Mouse (Mus musculus) ES-E14 (cell line): ENCODE measurements around the gene Hist1h4d.

Experiments
- CHD2 ChIP-seq: IDR thresholded peaks from 2 replicates; pipeline ENCODE4 v1.6.1; 2014; ENCODE audit warnings: mild to moderate bottlenecking, low read depth, low read length, inconsistent platforms
- HCFC1 ChIP-seq: IDR thresholded peaks from 2 replicates; pipeline ENCODE4 v1.6.1; 2012; ENCODE audit warnings: low read length, inconsistent platforms, borderline replicate concordance; ENCODE audit not compliant: insufficient read depth
- MAFK ChIP-seq: IDR thresholded peaks from 2 replicates; pipeline ENCODE4 v1.6.1; 2014; ENCODE audit warnings: mild to moderate bottlenecking, low read depth, low read length, inconsistent platforms; ENCODE audit not compliant: insufficient read depth
- ZC3H11A ChIP-seq: IDR thresholded peaks from 2 replicates; pipeline ENCODE4 v1.6.1; 2012; ENCODE audit warnings: low read depth, mild to moderate bottlenecking, inconsistent platforms, low read length, borderline replicate concordance
- ZNF384 ChIP-seq: IDR thresholded peaks from 2 replicates; pipeline ENCODE4 v1.6.1; 2012; ENCODE audit warnings: low read depth, low read length, inconsistent platforms

DNA sequence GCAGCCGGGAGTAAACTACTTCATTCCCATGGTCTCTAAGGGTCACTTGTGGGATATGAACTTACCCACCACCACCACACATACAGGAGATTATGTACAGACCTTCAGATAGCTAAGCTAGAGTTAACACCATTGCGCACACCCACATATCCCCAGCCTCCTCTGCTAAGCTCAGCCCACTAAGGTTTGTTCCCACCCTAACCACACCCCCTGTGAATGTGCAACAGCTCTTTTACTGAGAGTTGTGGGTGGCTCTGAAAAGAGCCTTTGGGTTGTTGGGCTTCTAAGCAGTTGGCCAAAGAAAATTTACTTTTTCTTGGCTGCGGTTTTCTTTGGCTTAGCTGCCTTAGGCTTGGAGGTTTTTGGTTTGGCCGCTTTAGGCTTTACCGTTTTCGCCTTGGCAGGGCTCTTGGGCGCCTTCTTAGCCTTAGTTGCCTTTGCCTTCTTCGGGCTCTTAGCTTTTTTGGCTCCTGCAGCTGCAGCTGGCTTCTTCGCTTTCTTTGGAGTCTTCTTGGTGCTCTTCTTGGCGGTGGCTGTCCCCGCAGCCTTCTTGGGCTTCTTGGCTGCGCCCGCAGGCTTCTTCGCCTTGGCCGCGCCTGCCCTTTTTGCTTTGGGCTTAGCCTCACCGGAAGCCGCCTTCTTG lies 40.3 kb downstream of the Hist1h4d start:
- TF ChIP-seq ZC3H11A (no peak), ZNF384 (no peak), HCFC1 (no peak), CHD2 (peak; percentile 50; the same call in 1 of the 2 replicates), MAFK (no peak)
